Mouse (Mus musculus): ENCODE data around the gene Tmem35b.

DNA sequence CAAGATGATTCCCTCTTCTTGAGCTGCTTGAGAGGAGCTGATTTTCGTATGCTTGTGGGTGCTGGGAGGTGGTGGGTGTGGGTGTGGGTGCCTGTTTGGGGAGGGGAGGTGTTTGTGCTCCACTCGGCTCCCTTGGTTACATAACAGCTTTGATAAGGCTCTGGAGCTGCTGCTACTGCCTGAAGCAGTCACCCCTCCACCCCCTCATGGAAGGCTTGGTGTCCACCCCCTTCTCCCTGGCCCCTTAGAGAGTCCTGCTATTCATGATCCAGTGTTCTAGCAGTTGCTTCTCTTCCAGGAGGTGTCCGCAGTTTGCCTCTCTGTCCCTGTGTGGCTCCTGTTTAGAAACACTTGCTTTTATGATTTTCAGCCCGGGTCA lies 51.4 kb downstream of the Tmem35b start:
- TF ChIP-seq CTCF (IDR thresholded peaks at IDR 0.05; ENCODE audit: insufficient read depth, low read length) (no peak), POLR2A (IDR thresholded peaks at IDR 0.05; ENCODE audit: borderline replicate concordance, extremely low read depth, low read depth, low read length) (no peak)

All from lung, adult 2 months (tissue).